Mouse (Mus musculus): Measurements from ENCODE around the gene Ppp1cc. TPM values are rescaled to one million over a fixed set of nuclear protein-coding genes. Genes with fewer than 3 reads are reported as not detected.

Gene Ppp1cc
- polyA plus RNA-seq, 1 experiment from 2014 or later: 97.9 TPM

- no peak overlapping the region for H3K9ac ChIP-seq (replicated peaks)
- 59% methylated on average over 7 of the region's 7 CpGs for WGBS (ENCODE audit: insufficient replicate concordance)
- H3K4me3 ChIP-seq (ENCODE audit: low read depth, low read length): no peak overlapping the region
- DNase-seq (no peak), ATAC-seq (no peak)
- no peaks in the 10 kb centered on the region for H3K27me3 ChIP-seq (ENCODE audit: insufficient read depth, low read length)
- H3K9me3 ChIP-seq (ENCODE audit: low read length): peaks cover 2% of the 10 kb centered on the region; the same call in 1 of the 2 replicates
- no peak overlapping the region for H3K4me2 ChIP-seq (ENCODE audit: low read depth, low read length)
- peaks cover 5% of the 10 kb centered on the region; the same call in 1 of the 2 replicates for H3K4me1 ChIP-seq (ENCODE audit: insufficient read depth)
- H3K27ac ChIP-seq (ENCODE audit: low read depth): peak overlapping the region; percentile 39; the same call in 1 of the 2 replicates
- TF ChIP-seq EP300 (IDR thresholded peaks at IDR 0.05; ENCODE audit: low read depth) (no peak), CTCF (IDR thresholded peaks at IDR 0.05; ENCODE audit: low read depth) (no peak)
- no peaks in the 10 kb centered on the region for H3K36me3 ChIP-seq (replicated peaks; ENCODE audit: insufficient read depth, low read length)
These were observed 44.6 kb upstream of the Ppp1cc start for GRCm38 (mm10) chr5:122113450-122113849.

GRCm38 (mm10) chr5:122114176-122114575 lies 43.9 kb upstream of the Ppp1cc start:
- peak; percentile 60 for ATAC-seq
- Histone ChIP-seq H3K36me3 (replicated peaks; ENCODE audit: insufficient read depth, low read length) (no peaks in the 10 kb centered on the region), H3K4me1 (ENCODE audit: insufficient read depth) (peaks cover under 1% of the 10 kb centered on the region; the same call in 1 of the 2 replicates), H3K9ac (replicated peaks) (no peak overlapping the region), H3K27me3 (ENCODE audit: insufficient read depth, low read length) (no peaks in the 10 kb centered on the region), H3K4me2 (ENCODE audit: low read depth, low read length) (no peak overlapping the region), H3K27ac (ENCODE audit: low read depth) (no peak overlapping the region), H3K9me3 (ENCODE audit: low read length) (peaks cover 2% of the 10 kb centered on the region; the same call in 1 of the 2 replicates), H3K4me3 (ENCODE audit: low read depth, low read length) (no peak overlapping the region)
- 0% methylated on average over 2 of the region's 2 CpGs for WGBS (ENCODE audit: insufficient replicate concordance)
- no peak for TF ChIP-seq EP300 (IDR thresholded peaks at IDR 0.05; ENCODE audit: low read depth)
- TF ChIP-seq CTCF (IDR thresholded peaks at IDR 0.05; ENCODE audit: low read depth): peak; percentile 97
- DNase-seq: peak; percentile 76

- TF ChIP-seq CTCF (IDR thresholded peaks at IDR 0.05; ENCODE audit: low read depth): no peak
- TF ChIP-seq EP300 (IDR thresholded peaks at IDR 0.05; ENCODE audit: low read depth): no peak
- H3K36me3 ChIP-seq (replicated peaks; ENCODE audit: insufficient read depth, low read length): no peaks in the 10 kb centered on the region
These were observed 42.8 kb upstream of the Ppp1cc start for GRCm38 (mm10) chr5:122115266-122115763.

GRCm38 (mm10) chr5:122116243-122116642 lies 41.8 kb upstream of the Ppp1cc start:
- Histone ChIP-seq H3K9ac (replicated peaks) (no peak overlapping the region), H3K4me3 (ENCODE audit: low read depth, low read length) (no peak overlapping the region), H3K27ac (ENCODE audit: low read depth) (no peak overlapping the region), H3K27me3 (ENCODE audit: insufficient read depth, low read length) (no peaks in the 10 kb centered on the region), H3K9me3 (ENCODE audit: low read length) (peaks cover 2% of the 10 kb centered on the region; the same call in 1 of the 2 replicates), H3K4me1 (ENCODE audit: insufficient read depth) (no peaks in the 10 kb centered on the region), H3K36me3 (replicated peaks; ENCODE audit: insufficient read depth, low read length) (no peaks in the 10 kb centered on the region), H3K4me2 (ENCODE audit: low read depth, low read length) (no peak overlapping the region)
- WGBS (ENCODE audit: insufficient replicate concordance): 88% methylated on average over 6 of the region's 6 CpGs
- peak; percentile 61 for TF ChIP-seq CTCF (IDR thresholded peaks at IDR 0.05; ENCODE audit: low read depth)
- TF ChIP-seq EP300 (IDR thresholded peaks at IDR 0.05; ENCODE audit: low read depth): no peak
- ATAC-seq: no peak
- peak; percentile 55 for DNase-seq

More at GRCm38 (mm10) chr5:122115266-122115763, 42.8 kb upstream of the Ppp1cc start:
- H3K27ac ChIP-seq (ENCODE audit: low read depth): no peak overlapping the region
- no peaks in the 10 kb centered on the region for H3K27me3 ChIP-seq (ENCODE audit: insufficient read depth, low read length)
- peaks cover 2% of the 10 kb centered on the region; the same call in 1 of the 2 replicates for H3K9me3 ChIP-seq (ENCODE audit: low read length)
- DNase-seq (no peak), ATAC-seq (no peak)
- H3K4me1 ChIP-seq (ENCODE audit: insufficient read depth): no peaks in the 10 kb centered on the region
- no peak overlapping the region for H3K4me2 ChIP-seq (ENCODE audit: low read depth, low read length)
- H3K9ac ChIP-seq (replicated peaks): no peak overlapping the region
- no peak overlapping the region for H3K4me3 ChIP-seq (ENCODE audit: low read depth, low read length)
- 90% methylated on average over 9 of the region's 9 CpGs for WGBS (ENCODE audit: insufficient replicate concordance)

- H3K36me3 ChIP-seq (replicated peaks; ENCODE audit: insufficient read depth, low read length): no peaks in the 10 kb centered on the region
- H3K4me3 ChIP-seq (ENCODE audit: low read depth, low read length): no peak overlapping the region
- H3K4me2 ChIP-seq (ENCODE audit: low read depth, low read length): no peak overlapping the region
- H3K9ac ChIP-seq (replicated peaks): no peak overlapping the region
- no peaks in the 10 kb centered on the region for H3K9me3 ChIP-seq (ENCODE audit: low read length)
- DNase-seq (no peak), ATAC-seq (no peak)
- H3K4me1 ChIP-seq (ENCODE audit: insufficient read depth): 0 out of 2 replicates have a peak, but pooled peaks cover 2% of the 10 kb centered on the region
- no peak overlapping the region for H3K27ac ChIP-seq (ENCODE audit: low read depth)
- no peak for TF ChIP-seq CTCF (IDR thresholded peaks at IDR 0.05; ENCODE audit: low read depth)
- TF ChIP-seq EP300 (IDR thresholded peaks at IDR 0.05; ENCODE audit: low read depth): no peak
- 57% methylated on average over 8 of the region's 8 CpGs for WGBS (ENCODE audit: insufficient replicate concordance)
- H3K27me3 ChIP-seq (ENCODE audit: insufficient read depth, low read length): no peaks in the 10 kb centered on the region
These were observed 32.8 kb upstream of the Ppp1cc start for GRCm38 (mm10) chr5:122125211-122125760.

- no peak for ATAC-seq
- 32% methylated on average over 16 of the region's 16 CpGs for WGBS (ENCODE audit: insufficient replicate concordance)
- no peak overlapping the region for H3K4me3 ChIP-seq (ENCODE audit: low read depth, low read length)
- no peaks in the 10 kb centered on the region for H3K27me3 ChIP-seq (ENCODE audit: insufficient read depth, low read length)
- H3K36me3 ChIP-seq (replicated peaks; ENCODE audit: insufficient read depth, low read length): no peaks in the 10 kb centered on the region
- H3K9ac ChIP-seq (replicated peaks): no peak overlapping the region
- no peaks in the 10 kb centered on the region for H3K9me3 ChIP-seq (ENCODE audit: low read length)
- no peak overlapping the region for H3K27ac ChIP-seq (ENCODE audit: low read depth)
- H3K4me2 ChIP-seq (ENCODE audit: low read depth, low read length): no peak overlapping the region
- TF ChIP-seq EP300 (IDR thresholded peaks at IDR 0.05; ENCODE audit: low read depth): no peak
- TF ChIP-seq CTCF (IDR thresholded peaks at IDR 0.05; ENCODE audit: low read depth): peak; percentile 85
- peaks cover 19% of the 10 kb centered on the region for H3K4me1 ChIP-seq (ENCODE audit: insufficient read depth)
- peak; percentile 74 for DNase-seq
These were observed 28.9 kb upstream of the Ppp1cc start for GRCm38 (mm10) chr5:122129068-122129655.
